Comparison of ENCODE assay signal across 13 mouse cellular contexts in the genomic region with DNA sequence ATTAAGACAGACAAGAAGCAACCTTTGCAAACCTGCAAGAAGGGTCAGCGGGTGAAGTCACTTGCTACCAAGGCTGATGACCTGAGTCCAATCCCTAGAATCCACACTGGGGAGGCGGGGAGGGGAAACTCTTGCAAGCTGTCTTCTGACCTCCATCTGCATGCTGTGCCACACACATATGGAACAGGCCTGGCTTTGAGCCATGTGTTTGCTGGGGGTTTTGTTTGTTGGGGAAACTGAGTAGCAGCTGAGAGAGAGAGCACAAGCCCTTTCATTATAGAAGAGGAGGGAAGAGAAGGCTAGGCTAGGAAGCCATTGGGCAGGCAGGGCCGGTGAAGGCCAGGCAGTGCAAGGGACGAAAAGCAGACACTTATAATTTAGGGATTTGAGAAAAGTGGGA.
DNase-seq lines count a peak whose midpoint lies in the region; ATAC-seq and TF ChIP-seq lines count a peak whose summit lies in the region.
"Had no signal": no experiment of that assay in that cellular context is flagged by ENCODE, and none has a peak within 500 bp of the region (broad histone marks: within the 10 kb centered on the region; RNA-seq: fewer than 3 reads in every experiment).

No protein-coding gene starts in this region.

- H3K27me3 ChIP-seq in heart, embryonic 12.5 days (replicated peaks) = no peaks in the 10 kb centered on the region
- H3K27me3 ChIP-seq in heart, adult 2 months (ENCODE audit: control insufficient read depth, insufficient read depth, low read length) = no peaks in the 10 kb centered on the region
- no peaks in the 10 kb centered on the region for H3K27me3 ChIP-seq in embryonic facial prominence, embryonic 14.5 days (replicated peaks; ENCODE audit: control insufficient read depth, insufficient read depth, low read length)
- H3K27me3 ChIP-seq in hindbrain, embryonic 12.5 days = no peaks in the 10 kb centered on the region
- no peaks in the 10 kb centered on the region for H3K27me3 ChIP-seq in neural tube, embryonic 13.5 days

- no peak for TF ChIP-seq POLR2A in heart, adult 2 months (IDR thresholded peaks at IDR 0.05; ENCODE audit: insufficient read depth, low read depth, low read length)

- intact Hi-C loops in heart, adult 2 months (cut with DNase I) = no loop called here

- no peaks in the 10 kb centered on the region for H3K9me3 ChIP-seq in heart, embryonic 12.5 days (replicated peaks)
- H3K9me3 ChIP-seq in embryonic facial prominence, embryonic 14.5 days (ENCODE audit: control insufficient read depth, low read length) = no peaks in the 10 kb centered on the region
- H3K9me3 ChIP-seq in hindbrain, embryonic 12.5 days (replicated peaks) = no peaks in the 10 kb centered on the region
- H3K9me3 ChIP-seq in neural tube, embryonic 13.5 days = no peaks in the 10 kb centered on the region

- H3K4me2 ChIP-seq in heart, embryonic 12.5 days = no peak overlapping the region
- H3K4me2 ChIP-seq in embryonic facial prominence, embryonic 14.5 days (ENCODE audit: low read depth, low read length) = no peak overlapping the region
- H3K4me2 ChIP-seq in hindbrain, embryonic 12.5 days (replicated peaks) = peak overlapping the region; percentile 13
- 0 out of 2 replicates have a peak overlapping the region, but pooled peaks have one; percentile 18 for H3K4me2 ChIP-seq in neural tube, embryonic 13.5 days
- H3K4me2 ChIP-seq: liver, embryonic 11.5 days had no signal

- H3K4me3 ChIP-seq in heart, embryonic 12.5 days = no peak overlapping the region
- H3K4me3 ChIP-seq in heart, adult 2 months = no peak overlapping the region
- H3K4me3 ChIP-seq in embryonic facial prominence, embryonic 14.5 days (ENCODE audit: low read depth, low read length) = no peak overlapping the region
- no peak overlapping the region for H3K4me3 ChIP-seq in hindbrain, embryonic 12.5 days
- no peak overlapping the region for H3K4me3 ChIP-seq in neural tube, embryonic 13.5 days

- no peak for TF ChIP-seq CTCF in heart, adult 2 months (IDR thresholded peaks at IDR 0.05)

- peak overlapping the region; percentile 48; the same call in 1 of the 2 replicates for H3K27ac ChIP-seq in heart, embryonic 12.5 days (ENCODE audit: poor library complexity, severe bottlenecking)
- H3K27ac ChIP-seq in heart, adult 2 months = no peak overlapping the region
- H3K27ac ChIP-seq in embryonic facial prominence, embryonic 14.5 days (replicated peaks; ENCODE audit: low read depth, low read length) = peak overlapping the region; percentile 46; the same call in 1 of the 2 replicates
- H3K27ac ChIP-seq in hindbrain, embryonic 12.5 days = peak overlapping the region; percentile 70
- H3K27ac ChIP-seq in neural tube, embryonic 13.5 days (replicated peaks) = peak overlapping the region; percentile 52; the same call in 1 of the 2 replicates
- H3K27ac ChIP-seq: kidney, postnatal 0 days had no signal

- peaks cover 11% of the 10 kb centered on the region for H3K36me3 ChIP-seq in heart, embryonic 12.5 days
- H3K36me3 ChIP-seq in heart, adult 2 months (ENCODE audit: control insufficient read depth, insufficient read depth, low read length) = no peaks in the 10 kb centered on the region
- no peaks in the 10 kb centered on the region; the same call in 1 of the 2 replicates for H3K36me3 ChIP-seq in embryonic facial prominence, embryonic 14.5 days (ENCODE audit: control insufficient read depth, insufficient read depth, low read length)
- H3K36me3 ChIP-seq in hindbrain, embryonic 12.5 days = no peaks in the 10 kb centered on the region
- no peaks in the 10 kb centered on the region for H3K36me3 ChIP-seq in neural tube, embryonic 13.5 days

- no peak for ATAC-seq in heart, embryonic 12.5 days (ENCODE audit: insufficient number of reproducible peaks, low FRiP score)
- ATAC-seq in embryonic facial prominence, embryonic 14.5 days (ENCODE audit: low read depth) = no peak
- ATAC-seq in hindbrain, embryonic 12.5 days (ENCODE audit: low FRiP score) = peak; percentile 55
- ATAC-seq in neural tube, embryonic 13.5 days (ENCODE audit: low read depth) = no peak
- ATAC-seq in granulocyte monocyte progenitor cell, adult 5-6 weeks (replicated peaks; ENCODE audit: poor library complexity, severe bottlenecking) = no peak
- ATAC-seq in megakaryocyte progenitor cell, adult 5-6 weeks (replicated peaks; ENCODE audit: poor library complexity) = no peak

- WGBS in heart, embryonic 12.5 days = 71% methylated on average over 4 of the region's 4 CpGs
- WGBS in heart, adult 2 months = 82% methylated on average over 4 of the region's 4 CpGs
- WGBS in embryonic facial prominence, embryonic 14.5 days = 52% methylated on average over 4 of the region's 4 CpGs
- 40% methylated on average over 4 of the region's 4 CpGs for WGBS in hindbrain, embryonic 12.5 days
- 41% methylated on average over 4 of the region's 4 CpGs for WGBS in neural tube, embryonic 13.5 days

- no peak for TF ChIP-seq EP300 in heart, adult 2 months (IDR thresholded peaks at IDR 0.05; ENCODE audit: insufficient read depth, low read depth, low read length)

- H3K4me1 ChIP-seq in heart, embryonic 12.5 days (replicated peaks) = peaks cover 81% of the 10 kb centered on the region
- peaks cover 2% of the 10 kb centered on the region; the same call in 1 of the 2 replicates for H3K4me1 ChIP-seq in heart, adult 2 months (ENCODE audit: control insufficient read depth, insufficient read depth, low read length)
- peaks cover 50% of the 10 kb centered on the region for H3K4me1 ChIP-seq in embryonic facial prominence, embryonic 14.5 days (ENCODE audit: control insufficient read depth, insufficient read depth, low read length)
- peaks cover 47% of the 10 kb centered on the region for H3K4me1 ChIP-seq in hindbrain, embryonic 12.5 days
- peaks cover 40% of the 10 kb centered on the region for H3K4me1 ChIP-seq in neural tube, embryonic 13.5 days (replicated peaks)

- no peaks in the 10 kb centered on the region; the same call in 1 of the 2 replicates for H3K79me2 ChIP-seq in heart, adult 2 months (replicated peaks; ENCODE audit: control insufficient read depth, insufficient read depth, low read length)

- H3K9ac ChIP-seq in heart, embryonic 12.5 days = no peak overlapping the region
- no peak overlapping the region for H3K9ac ChIP-seq in heart, adult 2 months (ENCODE audit: low read depth, low read length)
- no peak overlapping the region for H3K9ac ChIP-seq in embryonic facial prominence, embryonic 14.5 days (ENCODE audit: low read depth, low read length)
- H3K9ac ChIP-seq in hindbrain, embryonic 12.5 days = no peak overlapping the region
- H3K9ac ChIP-seq in neural tube, embryonic 13.5 days = 0 out of 2 replicates have a peak overlapping the region, but pooled peaks have one; percentile 12

- no peak for DNase-seq in heart, adult 2 months
- DNase-seq in embryonic facial prominence, embryonic 14.5 days (ENCODE audit: low spot score) = peak; percentile 63
- no peak for DNase-seq in urinary bladder, adult 2 months (ENCODE audit: low spot score)
- DNase-seq: adrenal gland, postnatal 25 days; heart, postnatal 14 days; lung, postnatal 4 days had no signal

Comparison
In these comparisons a context has a peak if more than half of its experiments do, and no peak if none do; other contexts are left out.
1. H3K4me2 ChIP-seq: peak in hindbrain, embryonic 12.5 days (single experiment) and neural tube, embryonic 13.5 days (single experiment); none in heart, embryonic 12.5 days (single experiment) and embryonic facial prominence, embryonic 14.5 days (single experiment).